Mouse (Mus musculus): ENCODE results near the gene Msl3.
"Not testable (repeated sequence)": the region's sequence is repeated elsewhere in the genome, so short reads cannot be mapped to it uniquely, and the experiment has no call there.

Msl3 gene

DNA sequence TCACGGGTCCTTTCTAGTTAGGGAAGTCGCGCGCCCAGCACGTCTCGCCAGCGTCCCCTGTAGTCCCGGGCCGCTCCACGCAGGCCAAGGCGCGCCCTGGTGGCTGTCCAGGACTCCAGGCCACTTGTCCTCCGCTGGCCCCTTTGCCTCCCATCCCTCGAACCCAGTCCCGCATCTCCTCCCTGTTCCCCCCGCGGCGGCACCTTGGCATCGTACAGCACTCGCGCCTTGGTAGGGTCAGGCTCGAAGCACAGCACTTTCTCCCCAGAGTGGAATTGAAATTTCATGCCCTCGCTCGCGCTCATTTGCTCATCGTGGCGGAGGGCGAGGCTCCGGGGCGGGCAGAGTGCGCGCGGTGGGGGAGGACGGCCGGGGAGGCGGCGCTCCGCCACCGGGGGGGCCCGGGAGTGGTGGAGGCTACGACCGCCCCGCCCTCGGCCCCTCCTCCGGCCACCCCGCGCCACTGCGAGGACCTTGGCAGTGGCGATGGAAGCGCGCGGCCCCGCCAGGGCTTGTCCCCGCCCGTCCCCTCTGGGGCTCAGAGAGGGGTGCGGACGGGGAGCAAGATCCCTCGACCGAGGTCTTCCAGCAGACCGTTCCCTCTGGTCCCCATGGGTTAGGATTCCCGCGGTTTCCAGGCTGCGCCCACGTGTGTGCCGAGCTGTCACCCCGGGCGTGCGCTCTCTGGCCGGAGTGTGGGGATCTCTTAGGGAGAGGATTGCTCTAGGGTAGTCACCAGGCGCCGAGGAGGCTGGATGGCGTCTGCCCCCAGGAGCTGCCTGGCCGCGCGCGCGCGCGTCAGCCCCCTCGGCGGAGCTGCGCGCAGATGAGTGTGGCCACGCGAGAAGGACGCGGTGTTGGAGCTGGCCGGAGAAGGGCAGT is at the start of gene Msl3:
Gene Msl3, minus strand, starts transcription at position 374 of the 882 bp plus-strand sequence.
- DNase-seq (ENCODE audit: low read depth, low spot score), result peak; percentile 67

DNA sequence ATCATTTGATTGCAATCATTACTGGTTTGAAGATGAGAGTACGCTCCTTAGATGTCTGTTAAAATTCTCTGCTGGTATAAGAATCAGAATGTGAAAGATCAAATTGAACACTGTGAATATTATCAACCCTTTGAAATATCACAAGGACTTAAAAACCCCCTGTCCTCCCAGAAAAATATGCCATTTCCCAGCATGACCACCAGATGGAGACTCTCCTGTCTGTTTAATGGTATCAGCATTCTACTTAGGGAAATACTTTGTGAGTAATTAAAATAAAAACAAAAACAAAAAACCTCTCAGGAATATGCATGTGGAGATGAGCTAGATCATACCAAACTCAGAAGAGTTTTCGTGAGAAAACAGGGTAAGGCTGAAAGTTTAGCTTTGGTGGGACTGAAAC is 44.3 kb upstream of the Msl3 start:
- DNase-seq (ENCODE audit: low read depth, low spot score), result no peak

DNA sequence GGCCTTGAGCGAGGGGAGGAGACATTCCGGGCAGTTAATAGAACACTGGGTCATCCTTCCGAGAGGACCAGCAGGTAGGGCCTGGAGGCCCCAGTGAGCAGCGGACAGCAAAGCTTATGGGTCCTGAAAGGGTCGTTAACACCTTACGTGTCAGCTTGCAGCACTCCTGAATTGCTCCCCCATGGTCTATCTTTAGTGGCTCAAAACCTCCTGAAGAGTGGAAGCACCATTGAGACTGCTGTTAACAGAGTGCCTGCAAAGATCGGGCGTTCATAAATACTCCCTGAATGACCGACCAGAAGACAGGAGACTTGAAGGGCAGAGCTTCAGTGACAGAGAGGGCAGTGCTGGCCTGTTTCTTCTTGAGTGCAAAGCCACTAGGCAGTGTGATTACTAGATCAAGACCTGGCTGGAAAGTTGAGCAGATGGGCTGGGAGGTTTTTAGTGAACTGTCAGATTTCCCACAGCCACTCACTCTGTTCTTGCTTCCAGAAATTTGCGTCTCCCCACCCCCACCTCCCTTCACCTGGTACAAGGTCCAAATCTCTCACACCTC is 787 bp upstream of the Msl3 start:
- DNase-seq (ENCODE audit: low read depth, low spot score), result no peak

DNA sequence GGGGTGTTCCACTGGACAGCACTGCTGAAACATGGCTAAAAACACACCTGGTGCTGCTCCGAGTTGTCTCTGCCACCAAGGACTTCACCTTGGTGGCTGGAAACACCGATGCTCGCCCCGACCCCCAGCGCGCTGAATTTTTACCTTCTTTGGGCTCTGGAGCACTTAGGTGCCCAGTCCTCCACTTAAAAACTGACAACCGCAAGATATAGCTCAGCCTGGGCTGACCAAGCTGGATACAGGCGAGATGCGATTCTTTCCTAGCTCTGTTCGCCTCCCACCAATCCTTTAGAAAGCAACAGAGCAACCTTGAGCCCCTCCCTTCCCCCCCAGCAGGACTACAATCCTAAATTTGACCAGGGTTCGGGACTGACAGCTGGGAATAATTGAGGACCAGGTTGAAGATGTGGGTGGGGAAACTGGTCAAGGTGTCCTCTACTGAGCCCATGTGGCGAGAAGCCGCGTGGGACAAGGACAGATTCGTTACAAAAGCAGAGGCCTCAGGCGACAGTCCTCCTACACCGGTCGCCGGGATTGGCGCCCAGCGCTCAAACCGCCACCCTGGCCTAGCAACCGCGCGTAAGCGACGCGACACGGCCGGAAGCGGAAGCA is 679 bp downstream of the Msl3 start:
- no peak for DNase-seq (ENCODE audit: low read depth, low spot score)

DNA sequence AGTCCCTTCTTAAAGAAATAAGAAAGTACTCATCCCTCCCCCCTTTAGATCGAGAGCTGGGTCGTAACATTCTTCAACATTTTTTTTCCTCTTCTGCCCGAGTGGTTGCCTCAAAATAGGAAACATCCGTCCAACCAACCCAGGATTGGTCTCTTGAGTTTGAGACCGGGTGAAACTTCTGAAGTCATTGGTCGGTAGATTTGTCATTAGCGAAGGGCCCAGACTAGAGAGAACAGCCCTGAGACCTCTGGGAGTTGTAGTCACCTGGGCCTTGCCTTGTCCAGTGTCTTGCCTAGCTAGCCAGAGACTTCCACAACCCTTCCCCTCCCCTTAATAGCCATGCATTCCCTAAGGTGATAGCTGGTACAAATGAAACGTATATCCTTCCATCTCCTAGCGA is 1.3 kb downstream of the Msl3 start:
- peak; percentile 65 for DNase-seq (ENCODE audit: low read depth, low spot score)

DNA sequence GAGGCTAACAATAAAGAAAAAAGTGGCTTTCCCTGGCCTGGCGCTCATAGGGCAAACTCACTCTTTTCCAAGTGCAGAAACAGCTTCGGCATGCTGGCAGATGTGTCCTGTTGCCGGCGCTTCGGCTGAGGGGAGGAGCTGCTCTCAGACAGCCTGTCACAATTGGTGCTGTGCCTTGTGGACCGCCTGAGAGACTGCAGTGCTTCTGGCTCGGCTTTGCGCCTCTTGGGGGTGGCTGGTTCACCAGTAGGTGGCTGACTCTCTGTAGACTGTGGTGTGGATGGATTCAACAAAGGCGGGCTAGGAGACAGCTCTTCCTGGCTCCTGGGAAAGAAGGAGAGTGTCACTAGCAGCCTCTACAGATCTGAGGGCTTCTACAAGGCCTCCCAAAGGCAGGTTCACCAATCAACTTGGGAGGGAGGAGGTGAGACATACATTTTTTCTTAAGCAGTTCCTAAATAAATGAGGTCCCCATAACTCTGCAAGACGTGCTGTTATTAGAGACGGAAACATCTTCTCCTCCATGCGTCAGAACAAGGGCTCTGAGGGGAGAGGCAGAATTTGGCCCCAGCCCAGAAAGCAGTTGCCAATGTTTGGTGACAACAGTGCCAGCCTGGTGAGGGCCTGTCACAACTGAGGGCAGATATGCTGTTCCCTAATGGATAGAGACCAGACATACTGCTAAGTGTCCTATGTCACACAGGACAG is 9.6 kb downstream of the Msl3 start:
- DNase-seq (ENCODE audit: low read depth, low spot score), result no peak

DNA sequence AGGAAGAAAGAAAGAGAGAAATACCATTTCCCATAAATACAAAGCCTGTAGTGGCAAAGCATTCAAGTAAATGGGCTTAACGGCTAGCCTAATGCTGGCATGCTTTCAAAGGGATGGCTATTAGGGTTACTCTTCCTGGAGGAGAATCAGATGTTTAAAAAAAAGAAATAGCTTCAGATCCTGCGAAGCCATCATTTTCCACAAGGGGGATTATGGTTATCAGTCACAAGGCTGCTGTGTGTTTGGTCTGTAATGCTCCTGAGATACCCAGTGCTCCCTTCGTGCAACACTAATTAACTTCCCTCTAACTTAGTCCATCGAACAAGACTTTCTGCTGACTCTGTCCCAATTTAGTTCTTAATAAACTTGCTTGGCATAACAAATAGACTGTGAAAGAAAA is 13.5 kb downstream of the Msl3 start:
- no peak for DNase-seq (ENCODE audit: low read depth, low spot score)

DNA sequence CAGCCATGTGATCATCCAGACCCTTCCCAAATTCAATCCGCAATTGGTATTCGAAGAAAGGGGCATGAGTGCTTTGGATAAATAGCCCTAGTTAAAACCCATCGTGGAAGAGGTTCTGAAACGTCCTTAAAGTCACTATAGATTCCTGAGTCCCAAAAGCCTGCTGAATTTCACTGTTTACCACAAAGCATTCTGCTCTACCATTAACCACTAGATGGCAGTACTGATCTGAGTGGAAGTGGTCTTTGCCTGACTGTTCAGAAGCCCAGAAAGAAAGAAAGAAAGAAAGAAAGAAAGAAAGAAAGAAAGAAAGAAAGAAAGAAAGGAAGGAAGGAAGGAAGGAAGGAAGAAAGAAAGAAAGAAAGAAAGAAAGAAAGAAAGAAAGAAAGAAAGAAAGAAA is 13.9 kb downstream of the Msl3 start:
- not testable (repeated sequence) for DNase-seq (ENCODE audit: low read depth, low spot score)

DNA sequence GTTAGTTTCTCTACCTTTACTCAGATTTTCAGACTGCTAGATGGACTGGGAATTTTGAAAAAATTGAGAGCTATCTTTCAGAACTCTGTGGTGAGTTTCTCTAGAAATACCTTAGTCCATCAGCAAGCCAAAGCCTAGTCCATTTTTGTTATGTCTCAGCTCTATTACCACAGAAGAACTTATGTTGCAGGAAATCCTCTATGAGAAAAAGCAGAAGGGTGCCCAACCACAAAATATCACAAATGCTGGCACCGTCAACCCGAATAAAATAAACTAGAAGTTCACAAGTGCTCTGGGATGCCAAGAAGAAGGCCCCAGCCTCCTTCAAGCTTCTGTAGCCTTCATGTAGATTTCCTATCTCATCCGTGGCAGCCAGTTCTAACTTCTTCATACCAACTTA is 14.4 kb downstream of the Msl3 start:
- DNase-seq (ENCODE audit: low read depth, low spot score), result no peak

DNA sequence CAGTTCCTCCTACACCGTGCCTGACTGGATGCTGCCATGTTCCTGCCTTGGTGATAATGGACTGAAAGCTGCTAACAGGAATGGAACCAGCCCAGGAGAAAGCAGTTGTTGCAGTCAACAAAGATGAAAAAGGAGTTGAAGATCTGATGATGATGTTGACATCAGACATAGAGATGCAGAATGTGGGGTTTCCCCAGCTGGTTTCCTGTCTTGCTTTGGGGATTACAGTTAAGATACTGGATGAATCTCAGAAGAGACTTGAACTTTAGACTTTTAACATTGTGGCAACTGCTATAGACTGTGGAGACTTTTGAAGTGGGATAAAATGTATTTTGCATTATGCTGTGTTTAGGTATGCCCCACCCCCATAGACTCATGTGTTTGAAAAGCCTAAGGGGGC is 15.9 kb downstream of the Msl3 start:
- no peak for DNase-seq (ENCODE audit: low read depth, low spot score)

DNA sequence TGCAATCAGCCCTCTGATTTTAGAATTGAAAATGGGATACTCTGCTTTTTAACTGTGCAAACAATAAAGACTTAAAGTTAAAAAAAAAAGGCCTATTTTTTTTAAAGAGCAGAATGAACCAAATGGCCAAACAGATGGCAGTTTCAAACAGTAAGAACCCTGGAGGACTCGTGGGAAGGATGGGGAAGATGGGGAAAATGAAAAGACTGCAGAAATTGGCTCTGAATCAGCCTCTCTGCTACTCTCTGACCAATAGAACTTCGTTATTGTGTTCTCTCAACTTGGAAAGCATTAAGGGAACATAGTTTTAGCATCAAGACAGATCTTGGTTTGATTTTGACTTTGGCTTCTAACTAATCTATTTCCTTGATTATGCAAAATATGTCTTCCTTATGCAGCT is 24.4 kb downstream of the Msl3 start:
- DNase-seq (ENCODE audit: low read depth, low spot score), result no peak

DNA sequence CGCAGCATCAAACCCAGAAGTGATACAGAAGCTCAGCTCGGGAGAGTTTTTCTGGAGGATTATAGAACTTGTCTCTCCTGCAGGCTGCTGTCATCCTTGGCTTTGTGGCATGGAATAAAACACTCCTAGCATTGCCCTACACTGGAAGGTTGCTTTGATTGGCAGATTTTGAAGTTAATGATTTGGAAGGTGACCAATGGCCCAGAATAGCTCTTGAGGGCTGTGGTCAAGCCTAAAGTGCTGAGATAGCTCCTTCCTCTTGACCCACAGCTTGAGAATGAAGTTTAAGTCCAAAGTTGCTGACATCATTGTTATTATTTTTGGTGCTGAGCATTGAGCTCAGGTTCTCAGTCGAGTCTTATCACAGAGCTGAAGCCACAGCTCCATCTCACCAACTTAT is 26.0 kb downstream of the Msl3 start:
- DNase-seq (ENCODE audit: low read depth, low spot score), result no peak

DNA sequence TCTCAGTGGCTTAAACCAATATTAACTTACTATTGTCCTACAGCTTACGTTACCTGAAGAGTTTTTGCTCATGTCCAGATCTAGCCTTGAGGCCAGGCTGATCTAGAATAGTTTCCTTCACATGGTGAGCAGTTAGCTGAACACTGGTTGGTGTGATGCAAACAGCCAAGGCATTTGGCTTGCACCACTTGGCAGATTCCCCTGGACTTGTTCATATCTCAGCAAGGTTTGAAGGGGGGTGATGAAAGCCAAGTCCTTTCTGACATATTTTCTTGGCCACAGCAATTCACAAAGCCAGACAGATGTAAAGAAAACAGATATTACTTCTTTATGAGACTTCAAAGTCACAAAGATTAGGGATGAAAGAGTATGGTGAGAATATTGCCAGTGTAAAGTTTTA is 30.2 kb downstream of the Msl3 start:
- no peak for DNase-seq (ENCODE audit: low read depth, low spot score)

DNA sequence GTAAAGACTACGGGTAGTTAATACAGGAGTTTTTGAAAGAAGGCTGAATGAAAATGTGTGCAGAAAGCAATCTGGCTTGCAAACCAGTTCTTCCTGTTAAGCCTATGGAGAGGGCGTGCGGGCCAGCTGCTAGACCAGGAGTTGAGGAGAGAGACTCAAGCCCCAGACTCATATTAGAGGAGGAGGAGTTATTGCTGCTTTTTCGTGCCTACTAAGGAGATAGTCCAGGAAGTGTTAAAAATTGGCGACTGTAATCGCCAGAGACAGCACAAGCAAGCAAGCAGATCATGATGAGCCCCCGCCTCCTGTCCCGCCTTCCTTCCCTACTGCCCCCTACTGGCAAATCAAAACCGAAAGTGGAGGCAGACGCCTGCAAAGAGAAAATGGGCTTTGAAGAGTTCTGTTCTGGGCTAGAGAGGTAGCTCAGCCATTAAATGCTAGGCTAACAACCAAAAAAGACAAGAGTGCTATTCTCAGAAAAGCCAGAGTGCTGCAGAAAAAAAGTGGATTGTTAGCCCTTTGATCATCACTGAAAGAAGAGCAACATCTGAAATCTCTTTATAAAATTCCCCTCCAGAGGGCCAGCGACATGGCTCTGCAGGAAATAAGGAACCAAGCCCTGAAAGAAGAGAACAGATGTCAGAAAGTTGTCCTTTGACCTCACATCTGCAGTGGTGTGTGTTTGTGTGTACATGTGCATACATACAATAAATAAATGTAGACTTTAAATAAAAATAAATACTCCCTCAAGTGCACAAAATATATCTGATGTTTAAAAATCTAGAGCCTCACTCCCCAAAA is 33.9 kb downstream of the Msl3 start:
- DNase-seq (ENCODE audit: low read depth, low spot score), result peak; percentile 26
